Mouse (Mus musculus) regulatory T cell (primary cell): ENCODE measurements around the gene Nfia.

Experiments used
- in situ Hi-C: fragments of 300-600 bp; cut with MboI, MseI; formaldehyde crosslinking; loops from one replicate; pipeline ENCODE4 v1.15.1; 2025; ENCODE audit warnings: high pct_unique_total_duplicates

Nfia gene

GRCm38 (mm10) chr4:97831611-97832278 is 59.2 kb downstream of the Nfia start:
- in situ Hi-C loops, result no loop called here

DNA sequence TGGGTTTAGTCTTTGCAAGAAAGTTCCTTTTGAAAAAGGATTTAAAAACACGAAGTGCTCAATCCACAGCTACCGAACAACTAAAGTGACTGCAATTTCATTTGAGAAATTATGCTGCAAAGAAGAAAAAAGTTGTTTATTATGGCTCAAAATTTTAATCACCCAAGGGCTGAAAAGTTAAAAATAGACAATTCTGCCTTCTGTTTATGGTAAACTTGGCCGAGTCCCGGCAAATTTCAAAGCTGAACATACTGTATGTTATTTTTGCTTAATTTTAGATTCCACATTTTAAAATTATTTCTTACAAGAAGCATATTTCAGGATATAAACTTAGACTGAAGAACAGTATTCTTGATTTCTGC is 59.7 kb downstream of the Nfia start:
- in situ Hi-C loops, result no loop called here

DNA sequence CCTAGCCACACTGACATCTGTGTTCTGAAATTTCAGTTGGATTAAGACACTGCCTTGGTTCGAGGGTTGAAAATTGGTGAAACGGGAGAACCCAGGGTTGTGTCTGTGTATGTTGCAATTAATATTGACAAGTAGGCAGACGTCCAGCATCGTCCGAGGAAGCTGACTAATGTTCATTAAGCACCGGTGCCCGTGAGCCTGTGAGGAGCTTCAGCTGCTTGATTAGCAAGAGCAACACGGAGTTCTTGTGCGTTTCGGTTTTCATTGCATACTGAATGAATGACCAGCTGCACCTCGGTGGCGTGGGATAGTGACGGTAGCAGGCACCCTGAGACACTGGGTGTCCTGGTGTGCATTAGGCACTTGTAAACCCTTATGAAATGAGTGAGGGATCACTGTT is 64.3 kb downstream of the Nfia start:
- in situ Hi-C loops, result no loop called here

DNA sequence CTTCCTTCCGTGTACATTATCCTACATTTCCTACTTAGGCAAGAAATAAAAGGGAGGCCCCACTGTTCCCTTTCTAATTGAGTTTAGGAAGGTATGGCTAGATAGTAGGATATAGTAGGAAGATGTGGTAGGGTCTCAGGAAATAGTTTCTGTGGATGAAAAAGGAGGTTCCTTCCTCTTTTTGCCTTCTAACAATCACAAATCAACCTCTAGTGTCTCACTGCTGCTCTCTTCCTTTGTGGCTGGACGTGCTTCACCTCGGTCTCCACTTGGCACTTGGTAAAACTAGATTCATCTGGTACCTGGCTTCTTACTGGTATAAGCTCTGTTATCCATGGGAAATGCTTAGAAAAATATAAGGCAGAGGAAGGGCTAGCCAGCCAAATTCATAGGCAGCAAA is 65.2 kb downstream of the Nfia start:
- in situ Hi-C loops, result no loop called here

DNA sequence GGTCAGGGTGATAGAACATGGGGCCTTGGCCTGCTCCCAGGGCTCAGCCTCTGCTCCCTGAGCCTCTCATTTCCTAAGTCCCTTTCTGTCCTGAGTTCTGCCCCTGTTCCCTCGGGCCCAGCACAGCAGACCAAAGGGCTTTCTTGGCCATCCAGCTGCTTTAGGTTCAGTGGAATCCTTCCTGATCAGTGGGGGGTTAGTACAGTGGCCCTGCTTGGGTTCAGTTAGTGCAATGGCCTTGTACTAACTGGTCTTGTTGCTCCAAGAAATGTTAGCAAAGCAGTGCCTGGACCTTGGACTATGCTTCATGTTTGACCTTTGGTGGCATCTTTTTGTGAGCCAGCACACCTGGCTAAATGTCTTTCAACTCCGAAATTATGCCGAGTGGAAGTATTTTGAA is 66.1 kb downstream of the Nfia start:
- in situ Hi-C loops, result no loop called here

- in situ Hi-C loops, result no loop called here
Measured at GRCm38 (mm10) chr4:97839406-97840101, 67.0 kb downstream of the Nfia start.

- in situ Hi-C loops, result no loop called here
Measured at GRCm38 (mm10) chr4:97840227-97841062, 67.9 kb downstream of the Nfia start.

DNA sequence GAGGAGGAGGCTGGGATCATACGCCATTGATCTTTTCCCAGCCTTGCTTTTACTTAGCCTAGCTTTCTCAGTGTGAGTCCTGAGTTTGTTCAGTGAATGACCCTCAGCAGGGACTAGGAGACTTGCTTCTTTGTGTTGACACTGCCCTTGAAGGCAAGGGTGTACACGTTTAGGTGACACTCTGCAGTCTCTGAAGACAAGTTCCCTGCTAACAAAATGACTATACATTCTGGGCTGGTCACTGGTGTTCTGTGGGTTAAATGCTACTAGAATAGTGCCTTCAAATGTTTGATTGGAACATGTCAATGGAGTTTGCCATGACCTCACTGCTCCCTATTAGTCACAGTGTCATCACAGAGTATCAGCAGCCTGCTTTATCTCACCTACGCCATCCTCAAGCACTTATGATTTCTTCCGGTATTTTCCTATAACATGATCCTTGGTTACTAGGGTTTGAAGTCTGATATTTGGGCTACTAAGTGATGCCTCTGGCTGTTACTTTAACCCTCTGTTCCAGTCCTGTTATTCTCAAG is 68.6 kb downstream of the Nfia start:
- in situ Hi-C loops, result no loop called here

GRCm38 (mm10) chr4:97841745-97842144 is 69.2 kb downstream of the Nfia start:
- in situ Hi-C loops, result no loop called here

DNA sequence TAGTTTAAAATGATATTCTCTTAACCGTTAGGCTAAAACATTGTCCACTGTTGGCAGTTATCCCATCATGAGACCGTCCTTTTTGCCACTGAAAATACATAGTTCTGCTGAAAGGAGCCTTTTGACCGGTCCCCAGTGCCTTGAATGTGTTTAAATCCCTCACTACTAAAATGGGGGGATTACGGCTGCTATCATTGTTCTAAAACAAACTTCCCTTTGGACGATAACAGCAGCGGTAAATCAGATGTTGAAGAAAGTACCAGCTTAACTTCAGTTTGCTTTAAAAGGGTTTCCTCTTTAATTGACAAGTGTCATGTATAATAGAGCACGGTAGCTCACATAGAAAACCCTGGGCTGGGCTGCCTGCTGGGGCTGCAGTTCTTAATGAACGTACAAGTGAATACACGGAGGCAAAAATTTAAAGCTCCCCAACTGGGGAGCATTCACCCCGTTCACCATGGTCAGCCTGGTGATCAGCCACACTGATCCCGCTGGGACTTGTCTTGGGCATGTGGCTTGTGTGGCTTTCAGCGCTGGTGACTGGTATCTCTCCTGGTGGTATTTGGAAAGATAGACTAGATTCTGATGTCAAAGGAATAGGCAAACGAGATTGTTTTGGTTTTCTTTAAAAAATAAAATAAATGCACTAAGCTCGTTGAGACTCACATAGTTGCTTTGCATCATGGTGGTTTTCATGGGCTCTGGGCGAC is 71.6 kb downstream of the Nfia start:
- in situ Hi-C loops, result no loop called here

DNA sequence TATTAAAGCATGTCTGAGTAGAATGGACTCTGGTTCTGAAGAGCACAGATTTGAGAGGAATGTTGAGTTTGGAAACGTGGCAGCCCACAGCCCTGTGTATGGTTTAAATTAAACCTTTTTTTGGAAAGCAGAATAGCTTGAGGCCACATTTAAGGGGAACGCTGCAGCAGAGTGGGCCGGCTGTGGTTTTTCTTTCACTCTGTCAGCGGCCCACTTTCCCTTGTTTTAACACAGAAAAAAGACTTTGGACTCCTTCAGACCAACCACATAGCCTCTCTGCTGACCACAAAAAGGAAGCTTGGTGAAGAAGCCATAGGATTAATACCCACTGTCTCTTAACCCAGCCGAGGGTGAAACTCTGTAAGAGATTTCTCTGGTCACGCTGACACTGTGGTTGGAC is 72.4 kb downstream of the Nfia start:
- in situ Hi-C loops, result no loop called here

- in situ Hi-C loops, result no loop called here
Measured at GRCm38 (mm10) chr4:97847653-97848052, 75.1 kb downstream of the Nfia start.

DNA sequence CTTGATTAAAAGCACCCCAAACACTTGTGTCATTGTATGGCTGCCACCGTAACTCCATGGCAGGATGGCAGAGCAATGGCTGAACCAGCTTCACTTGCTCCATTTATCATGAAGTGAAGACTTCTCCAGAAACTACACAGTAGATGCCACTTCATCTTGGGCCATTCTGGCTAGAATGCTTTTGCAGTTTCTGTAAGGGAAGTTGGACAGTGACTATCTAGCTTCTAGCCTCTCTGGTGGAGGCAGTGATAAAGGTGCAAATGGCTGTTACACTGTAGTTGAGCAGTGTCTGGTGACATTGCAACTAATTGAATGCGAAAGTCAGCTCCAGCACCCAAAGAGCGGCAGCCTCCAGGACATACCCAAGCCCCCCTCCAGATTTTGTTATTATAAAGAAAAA is 78.5 kb downstream of the Nfia start:
- in situ Hi-C loops, result no loop called here

GRCm38 (mm10) chr4:97851698-97852097 is 79.2 kb downstream of the Nfia start:
- in situ Hi-C loops, result no loop called here

DNA sequence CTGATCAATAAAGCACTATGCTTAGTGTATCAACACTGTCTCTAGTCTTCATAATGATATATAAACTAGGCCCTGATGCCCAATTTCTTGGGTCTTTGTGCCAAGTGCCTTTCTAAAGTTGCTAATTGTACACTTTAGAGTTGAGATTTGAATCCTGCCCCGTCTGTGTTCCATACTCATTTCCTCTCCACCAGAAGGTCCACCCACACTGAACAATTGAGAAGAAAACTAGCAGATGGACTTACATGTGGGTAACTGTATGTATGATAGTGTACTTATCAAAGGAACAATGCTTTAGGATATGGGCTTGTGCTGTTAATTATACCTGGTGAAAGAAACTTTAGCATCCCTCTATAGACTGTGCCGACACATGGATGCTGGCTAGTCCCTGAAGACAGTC is 80.1 kb downstream of the Nfia start:
- in situ Hi-C loops, result no loop called here

GRCm38 (mm10) chr4:97854779-97855178 is 82.2 kb downstream of the Nfia start:
- in situ Hi-C loops, result no loop called here

GRCm38 (mm10) chr4:97855712-97856420 is 83.3 kb downstream of the Nfia start:
- in situ Hi-C loops, result no loop called here

GRCm38 (mm10) chr4:97857549-97857948 is 85.0 kb downstream of the Nfia start:
- in situ Hi-C loops, result no loop called here

- in situ Hi-C loops, result no loop called here
Measured at GRCm38 (mm10) chr4:97859431-97859830, 86.9 kb downstream of the Nfia start.

GRCm38 (mm10) chr4:97860376-97860775 is 87.8 kb downstream of the Nfia start:
- in situ Hi-C loops, result no loop called here

- in situ Hi-C loops, result no loop called here
Measured at GRCm38 (mm10) chr4:97860791-97861344, 88.3 kb downstream of the Nfia start.
